Mouse (Mus musculus) midbrain, embryonic 10.5 days (tissue): ENCODE results near the gene Fxyd1. TPM values are rescaled to one million over a fixed set of nuclear protein-coding genes. Genes with fewer than 3 reads are reported as not detected.

Source experiments
- DNase-seq: peaks from one replicate; pipeline ENCODE4 v3.0.0-alpha.2; 2017; ENCODE audit warnings: low spot score
- H3K27ac ChIP-seq: fragments of 300-500 bp; sonication (generic); replicated peaks from 2 replicates; pipeline ENCODE4 v1.5.1; 2016; ENCODE audit warnings: mild to moderate bottlenecking
- H3K27me3 ChIP-seq: fragments of 300-500 bp; sonication (generic); 2 replicates; pipeline ENCODE4 v1.6.1; 2016; ENCODE audit warnings: low read depth, mild to moderate bottlenecking; ENCODE audit not compliant: poor library complexity, severe bottlenecking
- H3K36me3 ChIP-seq: fragments of 300-500 bp; sonication (generic); 2 replicates; pipeline ENCODE4 v1.6.1; 2016; ENCODE audit warnings: mild to moderate bottlenecking, moderate library complexity
- H3K4me1 ChIP-seq: fragments of 300-500 bp; sonication (generic); 2 replicates; pipeline ENCODE4 v1.6.1; 2016
- H3K4me3 ChIP-seq: fragments of 300-500 bp; sonication (generic); 2 replicates; pipeline ENCODE4 v1.5.1; 2016; ENCODE audit warnings: mild to moderate bottlenecking, moderate library complexity
- H3K9me3 ChIP-seq: fragments of 300-500 bp; sonication (generic); replicated peaks from 2 replicates; pipeline ENCODE4 v1.6.1; 2016; ENCODE audit warnings: mild to moderate bottlenecking
- WGBS: fragments of 180-500 bp; shearing (Covaris S2); methylation state at CpG from one replicate; pipeline ENCODE4 v1.1.7; 2016; 5-methylcytosine and 5-hydroxymethylcytosine counted together
- polyA plus RNA-seq: library from polyadenylated mRNA; unstranded; fragments of >200 nt; fragmentation: Nextera tagmentation; extraction: Ambion mirVana; gene quantifications from 2 replicates; pipeline ENCODE4 v1.2.1, GENCODE M21; 2016

Fxyd1 gene
- polyA plus RNA-seq, 1 experiment from 2014 or later: 3.5 TPM

DNA sequence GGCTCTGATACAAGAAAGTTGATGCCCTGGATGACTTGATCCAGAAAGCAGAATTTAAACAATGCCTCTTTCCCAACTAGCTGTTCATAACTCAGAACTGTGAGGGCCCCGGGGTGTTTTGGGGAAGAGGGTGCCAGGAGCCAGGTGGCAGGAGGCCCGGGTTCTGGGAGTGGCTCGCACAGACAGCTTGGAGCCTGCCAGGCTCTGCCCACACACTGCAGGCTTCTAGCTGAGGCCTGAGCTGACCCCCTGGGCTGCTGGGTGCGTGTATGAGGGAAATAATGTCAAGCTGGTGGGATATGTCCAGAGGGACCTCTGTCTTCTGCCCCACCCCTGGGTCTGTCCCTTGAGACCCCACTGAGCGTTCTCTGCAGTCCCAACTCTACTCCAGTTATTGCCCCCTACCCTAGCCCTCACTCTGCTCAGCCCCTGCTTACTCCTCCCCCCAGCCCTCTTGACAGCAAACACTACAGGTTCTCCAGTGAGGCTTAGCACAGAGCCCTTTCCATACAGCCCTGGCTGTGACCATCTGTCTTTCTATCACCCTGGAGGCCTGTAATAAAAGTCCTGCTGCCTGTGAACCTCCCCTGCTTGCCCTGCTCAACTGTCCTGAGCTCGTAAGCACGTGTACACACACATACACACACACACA, 17.2 kb upstream of the Fxyd1 start:
- Histone ChIP-seq H3K36me3 (no peaks in the 10 kb centered on the region), H3K27ac (no peak overlapping the region), H3K27me3 (no peaks in the 10 kb centered on the region), H3K4me1 (peaks cover 9% of the 10 kb centered on the region), H3K9me3 (no peaks in the 10 kb centered on the region), H3K4me3 (no peak overlapping the region)
- DNase-seq: no peak
- WGBS: 79% methylated on average over 7 of the region's 7 CpGs

DNA sequence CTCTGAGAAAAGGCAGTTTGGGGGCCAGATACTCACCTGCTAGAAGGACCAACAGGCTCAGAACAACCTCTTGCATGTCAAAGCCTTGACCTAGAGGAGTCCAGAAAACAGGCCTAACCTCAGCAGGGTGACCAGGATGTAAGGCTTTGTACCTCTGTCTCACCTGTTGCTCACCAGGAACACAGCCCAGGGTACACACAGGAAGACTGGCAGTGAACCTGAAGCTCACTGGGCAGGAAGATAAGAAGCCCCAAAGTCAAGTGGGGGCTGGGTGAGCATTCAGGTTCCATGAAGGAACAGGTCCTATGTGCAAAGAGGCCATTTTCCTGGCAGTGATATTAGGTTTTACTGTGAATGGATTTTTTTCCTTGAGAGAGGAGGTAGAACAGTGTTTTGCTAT, 16.5 kb upstream of the Fxyd1 start:
- no peaks in the 10 kb centered on the region for H3K27me3 ChIP-seq
- DNase-seq: no peak
- no peaks in the 10 kb centered on the region for H3K36me3 ChIP-seq
- H3K27ac ChIP-seq: no peak overlapping the region
- no peak overlapping the region for H3K4me3 ChIP-seq
- no peaks in the 10 kb centered on the region for H3K9me3 ChIP-seq
- H3K4me1 ChIP-seq: peaks cover 9% of the 10 kb centered on the region

GRCm38 (mm10) chr7:31072326-31072725, 15.3 kb upstream of the Fxyd1 start:
- Histone ChIP-seq H3K36me3 (no peaks in the 10 kb centered on the region), H3K9me3 (no peaks in the 10 kb centered on the region), H3K4me3 (no peak overlapping the region), H3K4me1 (peaks cover 6% of the 10 kb centered on the region), H3K27ac (0 out of 2 replicates have a peak overlapping the region, but pooled peaks have one; percentile 17), H3K27me3 (no peaks in the 10 kb centered on the region)
- no peak for DNase-seq
- WGBS: 66% methylated on average over 9 of the region's 9 CpGs

GRCm38 (mm10) chr7:31070324-31070723, 13.3 kb upstream of the Fxyd1 start:
- Histone ChIP-seq H3K4me3 (no peak overlapping the region), H3K9me3 (no peaks in the 10 kb centered on the region), H3K27ac (no peak overlapping the region), H3K36me3 (no peaks in the 10 kb centered on the region), H3K4me1 (peaks cover 6% of the 10 kb centered on the region), H3K27me3 (no peaks in the 10 kb centered on the region)
- no peak for DNase-seq
- WGBS: 85% methylated on average over 6 of the region's 6 CpGs

- no peak overlapping the region for H3K27ac ChIP-seq
- WGBS: 92% methylated on average over 14 of the region's 14 CpGs
- H3K9me3 ChIP-seq: no peaks in the 10 kb centered on the region
- H3K4me3 ChIP-seq: no peak overlapping the region
- H3K27me3 ChIP-seq: no peaks in the 10 kb centered on the region
- H3K4me1 ChIP-seq: peaks cover 6% of the 10 kb centered on the region
- no peaks in the 10 kb centered on the region for H3K36me3 ChIP-seq
- no peak for DNase-seq
Observed at GRCm38 (mm10) chr7:31069491-31069890, 12.5 kb upstream of the Fxyd1 start.

GRCm38 (mm10) chr7:31067836-31068235, 10.8 kb upstream of the Fxyd1 start:
- H3K4me1 ChIP-seq: peaks cover 6% of the 10 kb centered on the region
- no peaks in the 10 kb centered on the region for H3K9me3 ChIP-seq
- no peaks in the 10 kb centered on the region for H3K27me3 ChIP-seq
- no peak overlapping the region for H3K4me3 ChIP-seq
- WGBS: 48% methylated on average over 5 of the region's 5 CpGs
- 0 out of 2 replicates have a peak overlapping the region, but pooled peaks have one; percentile 49 for H3K27ac ChIP-seq
- no peak for DNase-seq
- H3K36me3 ChIP-seq: no peaks in the 10 kb centered on the region

GRCm38 (mm10) chr7:31063074-31063560, 6.1 kb upstream of the Fxyd1 start:
- H3K4me3 ChIP-seq: no peak overlapping the region
- no peak for DNase-seq
- H3K4me1 ChIP-seq: peaks cover 13% of the 10 kb centered on the region
- WGBS: 85% methylated on average over 12 of the region's 12 CpGs
- H3K36me3 ChIP-seq: no peaks in the 10 kb centered on the region
- H3K9me3 ChIP-seq: no peaks in the 10 kb centered on the region
- H3K27me3 ChIP-seq: no peaks in the 10 kb centered on the region
- H3K27ac ChIP-seq: no peak overlapping the region

DNA sequence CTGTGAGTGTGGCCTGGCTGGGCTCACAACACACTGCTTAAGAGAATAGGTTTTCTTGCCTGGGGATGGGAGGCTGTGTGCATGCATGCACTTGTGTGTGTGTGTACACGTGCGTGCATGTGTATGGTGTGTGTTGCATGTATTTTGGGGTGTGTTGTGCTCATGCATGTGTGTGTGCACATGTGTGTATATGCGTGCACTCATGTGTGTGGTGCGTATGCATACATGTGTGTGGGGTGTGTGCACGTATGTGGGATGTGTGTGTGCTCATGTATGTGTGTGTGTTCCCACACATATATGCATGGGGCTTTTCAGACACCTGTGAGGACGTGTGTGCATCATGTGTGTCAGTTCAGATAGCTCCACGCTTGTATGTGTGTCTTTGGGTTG, 3.6 kb upstream of the Fxyd1 start:
- no peak for DNase-seq
- peaks cover 17% of the 10 kb centered on the region for H3K4me1 ChIP-seq
- no peak overlapping the region for H3K4me3 ChIP-seq
- H3K27ac ChIP-seq: peak overlapping the region; percentile 79
- H3K9me3 ChIP-seq: no peaks in the 10 kb centered on the region
- no peaks in the 10 kb centered on the region for H3K36me3 ChIP-seq
- 86% methylated on average over 7 of the region's 7 CpGs for WGBS
- peaks cover 4% of the 10 kb centered on the region; the same call in 1 of the 2 replicates for H3K27me3 ChIP-seq

GRCm38 (mm10) chr7:31059919-31060620, 3.1 kb upstream of the Fxyd1 start:
- Histone ChIP-seq H3K36me3 (no peaks in the 10 kb centered on the region), H3K4me1 (peaks cover 22% of the 10 kb centered on the region), H3K27ac (peak overlapping the region; percentile 79), H3K4me3 (no peak overlapping the region), H3K27me3 (peaks cover 9% of the 10 kb centered on the region; the same call in 1 of the 2 replicates), H3K9me3 (no peaks in the 10 kb centered on the region)
- 65% methylated on average over 11 of the region's 11 CpGs for WGBS
- DNase-seq: no peak

- Histone ChIP-seq H3K9me3 (no peaks in the 10 kb centered on the region), H3K4me3 (no peak within 1 kb of the TSS), H3K27ac (peak within 1 kb of the TSS; percentile 79), H3K36me3 (no peaks in the 10 kb centered on the region), H3K4me1 (peaks cover 32% of the 10 kb centered on the region), H3K27me3 (peaks cover 19% of the 10 kb centered on the region)
- DNase-seq: peak; percentile 80
- WGBS: 5% methylated on average over 2 of the region's 2 CpGs
Observed at GRCm38 (mm10) chr7:31059108-31059507, 2.1 kb upstream of the Fxyd1 start, which contains the start of gene Lgi4. Lgi4 (plus strand) TSS chr7:31059342.

DNA sequence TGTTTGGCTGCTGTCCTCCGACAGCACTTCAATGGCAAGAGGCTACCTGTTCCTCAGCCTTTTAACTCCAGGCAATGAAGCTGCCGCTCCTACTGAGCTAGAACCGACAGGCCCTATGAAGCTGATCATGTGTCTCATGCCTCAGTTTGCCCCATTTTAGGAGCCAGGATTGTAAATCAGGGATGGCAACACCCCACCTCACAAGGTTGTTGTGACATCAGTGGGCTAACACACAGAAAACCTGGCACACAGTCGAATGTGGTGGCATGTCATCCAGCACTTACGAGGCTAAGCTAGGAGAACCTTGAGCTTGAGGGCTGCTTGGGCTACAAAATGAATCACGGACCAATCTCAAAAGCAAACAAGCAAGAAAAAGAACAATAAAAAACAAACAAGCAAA, 1.2 kb upstream of the Fxyd1 start:
- no peak for DNase-seq
- H3K27ac ChIP-seq: no peak overlapping the region
- peaks cover 28% of the 10 kb centered on the region for H3K27me3 ChIP-seq
- H3K4me3 ChIP-seq: no peak overlapping the region
- peaks cover 34% of the 10 kb centered on the region for H3K4me1 ChIP-seq
- no peaks in the 10 kb centered on the region for H3K36me3 ChIP-seq
- H3K9me3 ChIP-seq: no peaks in the 10 kb centered on the region
- WGBS: 89% methylated on average over 6 of the region's 6 CpGs

DNA sequence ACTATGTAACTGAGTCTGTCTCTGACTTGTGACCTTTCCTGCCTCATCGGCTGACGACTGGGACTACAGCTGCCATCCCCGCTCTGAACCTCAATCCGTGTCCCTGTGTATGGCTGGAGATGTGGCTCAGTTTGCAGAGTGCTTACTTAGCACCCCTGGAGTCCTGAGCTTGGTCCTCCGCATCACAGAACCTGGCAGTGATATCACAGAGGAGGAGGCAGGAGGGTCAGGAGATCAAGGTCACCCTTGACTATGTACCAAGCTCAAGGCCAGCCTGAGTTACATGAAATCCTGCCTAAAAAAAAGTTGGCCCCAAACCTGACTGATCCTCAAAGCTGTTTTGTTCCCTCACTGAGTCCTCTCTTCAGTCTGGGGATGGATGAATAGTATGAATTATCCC, 731 bp upstream of the Fxyd1 start:
- Histone ChIP-seq H3K9me3 (no peaks in the 10 kb centered on the region), H3K27ac (no peak overlapping the region), H3K36me3 (no peaks in the 10 kb centered on the region), H3K4me3 (no peak overlapping the region), H3K27me3 (peaks cover 32% of the 10 kb centered on the region), H3K4me1 (peaks cover 39% of the 10 kb centered on the region)
- no peak for DNase-seq
- 74% methylated on average over 5 of the region's 5 CpGs for WGBS

DNA sequence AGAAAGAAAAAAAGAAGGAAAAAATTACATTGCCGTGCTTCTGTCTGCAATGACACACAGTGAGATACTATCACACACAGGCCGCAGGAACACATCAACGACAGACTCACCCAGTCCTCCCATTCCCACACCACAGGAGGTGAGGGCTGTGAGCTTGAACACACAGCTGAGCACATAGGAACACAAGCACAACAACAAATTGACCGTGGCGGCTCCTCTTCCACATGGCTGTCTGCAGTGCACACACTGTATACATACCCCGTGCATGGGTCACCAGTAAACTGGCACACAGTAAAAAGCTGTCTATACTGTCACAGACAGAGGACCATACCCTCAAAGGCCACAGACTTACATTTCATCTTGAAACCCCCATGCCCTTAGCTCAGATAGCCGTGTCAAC, 551 bp downstream of the Fxyd1 start:
- no peak for DNase-seq
- Histone ChIP-seq H3K9me3 (no peaks in the 10 kb centered on the region), H3K4me1 (peaks cover 52% of the 10 kb centered on the region), H3K36me3 (no peaks in the 10 kb centered on the region), H3K4me3 (no peak overlapping the region), H3K27me3 (peaks cover 45% of the 10 kb centered on the region), H3K27ac (no peak overlapping the region)
- 83% methylated on average over 7 of the region's 7 CpGs for WGBS
